In the genomic region with DNA sequence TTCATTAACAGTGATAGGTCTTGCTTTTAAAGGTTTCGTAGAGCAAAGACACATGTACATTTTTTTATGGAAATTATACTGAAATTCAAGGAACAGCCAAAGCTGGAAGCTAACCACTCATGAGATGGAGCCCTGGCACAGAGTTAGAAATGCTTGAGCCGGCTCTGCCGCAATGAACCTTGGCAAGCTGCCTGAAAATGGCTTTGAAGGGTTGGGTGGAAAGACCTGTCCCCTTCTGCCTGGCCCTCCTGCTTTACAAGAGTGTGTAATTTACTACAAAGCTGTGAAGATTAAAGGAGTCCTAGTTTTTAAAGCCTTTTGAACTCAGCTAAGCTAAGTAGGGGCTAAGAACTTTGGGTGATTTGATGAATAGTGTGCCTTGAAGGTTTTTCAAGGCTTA, we compare ENCODE assay signal across 10 mouse cellular contexts. TPM values are rescaled to one million over a fixed set of nuclear protein-coding genes. Genes with fewer than 3 reads are reported as not detected.
A peak's percentile ranks its signal among the peaks of the same experiment; 100 is the strongest.
DNase-seq lines count a peak whose midpoint lies in the region.
"Had no signal": no experiment of that assay in that cellular context is flagged by ENCODE, and none has a peak within 500 bp of the region (broad histone marks: within the 10 kb centered on the region; RNA-seq: fewer than 3 reads in every experiment).

No protein-coding gene starts in this region.

- peak; percentile 30 to 49 for DNase-seq in heart, adult 18-20 months
- DNase-seq in heart, postnatal 25 days (ENCODE audit: low spot score): no peak
- DNase-seq in right cerebral cortex, postnatal 4 days: peak; percentile 10
- no peak for DNase-seq in right cerebral cortex, adult 2 months (ENCODE audit: low spot score in 2 of 2)
- peak; percentile 30 for DNase-seq in kidney, adult 9 months
- peak; percentile 78 for DNase-seq in lung, postnatal 36 days
- no peak for DNase-seq in embryo, embryonic 10 days (ENCODE audit: low spot score)
- no peak for DNase-seq in layer of hippocampus, adult 9-11 months
- DNase-seq: liver, postnatal 0 days; thymus, adult 18-20 months had no signal

- intact Hi-C loops in heart, postnatal 25 days (cut with DNase I): no loop called here

RNA-seq across cellular contexts. Expression of gene Tex38, which starts 19.6 kb away (rescaled TPM):
- total RNA-seq in heart, adult 18-20 months (2021): 1 to 10 TPM in 1 of 2 experiments, under 1 TPM in 1; 0.45 to 1.9 TPM
- total RNA-seq in heart, postnatal 25 days (2021): under 1 TPM; 0.55 to 0.78 TPM

RNA-seq across cellular contexts. Expression of gene Atpaf1, which starts 23.4 kb away (rescaled TPM):
- total RNA-seq in heart, adult 18-20 months (2021): 100 to 1,000 TPM; 105 to 129 TPM
- 10 to 100 TPM; 78.8 to 79.6 TPM for total RNA-seq in heart, postnatal 25 days (2021)

RNA-seq across cellular contexts. Expression of gene Efcab14, which starts 23.7 kb away (rescaled TPM):
- total RNA-seq in heart, adult 18-20 months (2021): 10 to 100 TPM; 38.8 to 43.8 TPM
- total RNA-seq in heart, postnatal 25 days (2021): 10 to 100 TPM; 33.4 to 37.0 TPM

Comparison
In these comparisons a context has a peak if more than half of its experiments do, and no peak if none do; other contexts are left out.
1. DNase-seq: peak in heart, adult 18-20 months (2 of 2), right cerebral cortex, postnatal 4 days (single experiment), kidney, adult 9 months (single experiment) and lung, postnatal 36 days (single experiment); none in heart, postnatal 25 days (single experiment), right cerebral cortex, adult 2 months (0 of 2), embryo, embryonic 10 days (single experiment) and layer of hippocampus, adult 9-11 months (single experiment).